Mouse (Mus musculus) hematopoietic stem cell, adult 5-6 weeks (primary cell): ENCODE results near the gene Xrcc1. TPM values are rescaled to one million over a fixed set of nuclear protein-coding genes. Genes with fewer than 3 reads are reported as not detected.

Experiments
- ATAC-seq, 2 experiments: fragments of 125-278 bp in 1 of 2; replicated peaks in 1 of 2; 2 replicates each; pipeline ENCODE4 v1.8.0; 2016 to 2017; ENCODE audit warnings: inconsistent platforms in 2 of 2, mild to moderate bottlenecking in 2 of 2, moderate number of reproducible peaks in 2 of 2, low read depth in 1 of 2, moderate TSS enrichment in 1 of 2; ENCODE audit not compliant: low FRiP score in 2 of 2, poor library complexity in 2 of 2, severe bottlenecking in 2 of 2, insufficient read depth in 1 of 2, low TSS enrichment in 1 of 2
- total RNA-seq: library from RNA; stranded (forward); fragments of 172-1452, 232-1000 nt; gene quantifications from 2 replicates; pipeline ENCODE4 v1.2.3, GENCODE M21; 2017

The Xrcc1 gene
- total RNA-seq, 1 experiment from 2014 or later = 42.9 TPM

- no peak for ATAC-seq
Measured at GRCm38 (mm10) chr7:24522805-24523204, 23.3 kb upstream of the Xrcc1 start.

DNA sequence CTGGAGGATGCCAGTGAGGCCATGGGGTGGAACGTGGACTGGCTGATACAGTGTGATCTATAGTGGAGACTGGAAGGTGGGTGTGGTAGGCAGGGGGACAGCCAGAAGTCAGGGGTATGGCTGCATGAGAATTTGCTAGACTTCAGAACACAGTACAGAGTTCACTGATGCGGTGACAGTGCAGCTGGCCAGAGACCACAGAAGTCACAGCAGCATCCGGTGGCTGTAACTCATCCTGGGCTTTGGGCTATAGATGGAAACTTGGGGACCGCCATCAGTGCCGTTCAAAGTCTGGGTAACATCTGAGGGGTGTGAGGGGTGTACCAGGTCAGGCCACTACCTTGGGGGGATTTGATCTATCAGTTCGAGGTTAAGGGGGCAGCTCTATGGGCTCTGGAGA, 22.4 kb upstream of the Xrcc1 start:
- no peak for ATAC-seq

- ATAC-seq = no peak
Measured at GRCm38 (mm10) chr7:24524978-24525377, 21.1 kb upstream of the Xrcc1 start.

GRCm38 (mm10) chr7:24525686-24526420, 20.2 kb upstream of the Xrcc1 start:
- ATAC-seq = no peak

DNA sequence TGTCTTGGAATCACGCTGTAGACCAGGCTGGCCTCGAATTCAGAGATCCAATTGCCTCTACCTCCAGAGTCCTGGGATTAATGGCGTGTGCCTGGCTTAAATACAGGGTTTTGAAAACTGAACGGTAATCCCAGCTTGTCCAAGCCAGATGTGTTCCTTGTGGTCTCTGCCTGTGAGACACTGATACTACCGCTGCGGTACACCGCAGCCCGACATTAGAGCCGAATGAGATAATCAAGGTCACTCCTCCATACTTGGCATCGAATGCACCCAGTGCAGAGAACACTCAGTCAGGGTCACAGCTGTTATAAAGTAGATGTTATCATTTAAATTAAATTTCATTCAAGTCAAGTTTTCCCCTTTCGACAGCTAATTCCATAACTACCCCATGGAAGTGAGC, 17.2 kb upstream of the Xrcc1 start:
- no peak for ATAC-seq

DNA sequence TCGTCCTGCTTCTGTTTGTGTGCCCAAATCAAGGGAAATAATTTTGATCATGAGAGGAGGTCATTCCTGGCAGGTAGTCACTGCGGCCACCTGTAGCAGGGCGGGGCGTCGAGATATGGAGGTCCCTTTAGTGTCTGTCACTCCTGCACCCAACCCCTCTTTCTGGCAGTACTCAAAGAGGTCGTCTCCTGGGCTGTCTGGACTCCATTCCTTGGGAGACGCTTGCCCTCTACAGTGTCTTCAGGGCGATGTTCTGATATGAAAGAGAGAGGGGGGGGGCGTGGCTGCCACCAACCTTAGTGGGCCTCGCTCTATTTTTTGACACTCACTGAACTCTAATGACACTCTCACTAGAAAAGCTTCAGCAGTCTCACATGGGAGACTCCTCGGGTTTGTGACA, 16.5 kb upstream of the Xrcc1 start:
- no peak for ATAC-seq

GRCm38 (mm10) chr7:24530062-24530931, 15.8 kb upstream of the Xrcc1 start, which contains the start of gene Irgq:
Gene Irgq (plus strand): TSS chr7:24530689.
- peak; percentile 88 to 92 for ATAC-seq

GRCm38 (mm10) chr7:24531211-24531971, 14.7 kb upstream of the Xrcc1 start:
- ATAC-seq = peak; percentile 62 to 64

DNA sequence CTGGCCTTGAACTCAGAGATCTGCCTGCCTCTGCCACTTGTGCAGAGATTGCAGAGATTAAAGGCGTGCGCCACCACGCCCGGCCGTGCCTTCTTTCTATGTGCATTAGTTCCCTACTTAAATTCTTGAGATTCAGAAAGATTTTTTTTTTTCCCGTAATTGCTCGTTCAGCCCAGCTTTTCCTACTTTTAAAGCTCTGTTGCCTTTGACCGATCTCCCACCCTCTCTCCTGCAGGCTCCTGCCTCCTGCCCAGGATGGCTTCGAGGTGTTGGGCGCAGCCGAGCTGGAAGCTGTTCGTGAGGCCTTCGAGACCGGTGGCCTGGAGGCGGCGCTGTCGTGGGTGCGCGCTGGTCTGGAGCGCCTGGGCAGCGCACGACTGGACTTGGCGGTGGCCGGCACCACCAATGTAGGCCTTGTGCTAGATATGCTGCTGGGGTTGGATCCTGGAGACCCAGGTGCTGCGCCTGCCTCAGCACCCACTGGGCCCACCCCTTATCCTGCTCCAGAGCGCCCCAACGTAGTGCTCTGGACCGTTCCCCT, 13.0 kb upstream of the Xrcc1 start:
- ATAC-seq = no peak

GRCm38 (mm10) chr7:24533806-24534205, 12.3 kb upstream of the Xrcc1 start:
- ATAC-seq = no peak

GRCm38 (mm10) chr7:24534301-24534700, 11.8 kb upstream of the Xrcc1 start:
- ATAC-seq = no peak

DNA sequence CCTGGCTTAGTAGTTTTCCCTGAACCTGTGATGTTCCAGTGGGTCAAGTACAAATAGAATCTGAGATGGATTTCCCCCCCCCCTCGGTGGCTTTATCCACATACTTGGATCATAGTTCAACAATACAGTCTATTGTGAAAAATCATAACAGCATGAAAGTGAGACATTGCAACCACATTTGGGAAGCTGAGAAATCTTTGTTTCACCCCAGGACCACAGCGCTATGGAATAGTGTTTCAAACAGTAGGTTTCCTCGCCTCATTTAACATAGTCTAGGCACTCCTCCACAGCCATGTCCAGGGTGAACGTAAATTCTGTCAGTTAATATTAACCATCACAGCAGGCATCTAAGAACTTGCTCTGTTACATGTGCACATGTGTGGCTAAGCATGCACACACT, 9.0 kb upstream of the Xrcc1 start:
- no peak for ATAC-seq

DNA sequence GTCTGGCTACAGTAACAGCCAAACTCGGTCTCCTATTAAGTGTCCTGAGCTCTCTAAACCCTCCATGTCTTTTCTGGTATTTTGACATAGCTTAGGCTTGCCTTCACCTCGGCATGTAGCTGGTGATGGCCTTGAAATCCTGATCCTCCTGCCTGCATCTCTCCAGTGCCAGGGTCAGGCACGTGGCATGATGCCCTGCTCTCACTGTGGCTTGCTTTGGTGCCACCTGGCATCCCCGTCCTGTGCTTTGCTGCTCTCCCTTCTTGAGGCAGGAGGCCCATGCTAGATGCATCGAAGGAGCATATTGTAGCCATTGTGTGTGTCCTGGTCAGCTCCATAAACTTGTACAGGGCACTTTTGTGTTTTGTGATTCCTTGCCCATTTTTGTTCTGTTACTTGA, 8.5 kb upstream of the Xrcc1 start:
- no peak for ATAC-seq

GRCm38 (mm10) chr7:24538154-24538553, 7.9 kb upstream of the Xrcc1 start:
- ATAC-seq = no peak

DNA sequence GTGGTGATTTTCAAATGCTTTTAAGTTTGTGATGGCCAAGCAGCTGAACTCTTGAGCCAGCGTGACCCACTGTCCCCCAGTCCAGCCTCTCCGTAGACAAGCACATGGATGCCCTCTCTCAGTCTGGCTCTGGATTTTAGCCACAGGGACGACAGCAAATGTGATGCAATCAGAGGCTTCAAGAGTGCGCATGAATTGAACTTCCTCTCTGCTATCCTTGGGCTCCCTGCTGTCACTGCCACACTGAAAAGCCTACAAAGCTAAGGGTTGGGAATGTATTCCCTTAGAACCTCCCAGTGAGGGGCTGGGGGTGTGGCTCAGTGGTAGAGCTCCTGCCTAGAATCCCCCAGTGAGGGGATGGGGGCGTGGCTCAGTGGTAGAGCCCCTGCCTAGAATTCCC, 7.4 kb upstream of the Xrcc1 start:
- no peak for ATAC-seq

DNA sequence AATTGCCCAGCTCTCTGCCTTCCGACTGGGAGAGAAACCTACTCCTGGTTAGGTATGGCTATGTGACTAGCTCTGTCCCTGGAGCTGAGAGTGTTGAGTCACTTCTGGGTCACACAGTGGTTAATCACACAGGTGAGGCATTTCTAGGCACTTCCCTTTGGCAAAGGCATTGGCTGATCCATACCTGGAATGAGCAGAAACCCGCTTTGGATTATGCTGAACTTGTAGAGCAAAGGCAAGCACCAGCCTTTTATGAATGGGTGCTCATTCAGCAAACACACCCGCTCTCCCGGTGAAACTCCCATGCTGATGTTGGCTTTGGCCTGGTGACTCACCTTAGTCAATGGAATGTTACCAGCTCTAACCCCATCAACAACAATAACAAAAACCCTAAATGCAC, 6.4 kb upstream of the Xrcc1 start:
- ATAC-seq = no peak

- no peak for ATAC-seq
Measured at GRCm38 (mm10) chr7:24544506-24544905, 1.6 kb upstream of the Xrcc1 start.
